Mouse (Mus musculus): ENCODE measurements around the gene Mast3.

The Mast3 gene

DNA sequence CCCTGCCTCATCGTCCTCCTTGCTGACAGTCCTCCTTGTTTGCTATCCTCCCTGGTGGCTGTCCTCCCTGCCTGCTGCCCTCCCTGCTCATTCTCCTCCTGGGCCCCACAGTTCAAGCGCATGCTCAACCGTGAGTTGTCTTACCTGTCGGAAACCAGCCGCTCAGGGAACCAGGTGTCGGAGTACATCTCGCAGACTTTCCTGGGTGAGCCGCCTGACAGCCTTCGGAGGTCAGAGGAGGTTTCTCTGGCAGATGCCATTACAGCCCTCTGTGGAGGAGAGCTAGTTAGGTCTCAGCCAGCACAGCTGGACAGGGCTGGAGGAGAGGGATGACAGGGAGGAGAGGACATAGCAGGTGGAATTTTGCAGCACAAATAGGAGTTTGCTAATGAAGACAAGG is 58.2 kb downstream of the Mast3 start:
- no peak for ATAC-seq (ENCODE audit: low TSS enrichment)

DNA sequence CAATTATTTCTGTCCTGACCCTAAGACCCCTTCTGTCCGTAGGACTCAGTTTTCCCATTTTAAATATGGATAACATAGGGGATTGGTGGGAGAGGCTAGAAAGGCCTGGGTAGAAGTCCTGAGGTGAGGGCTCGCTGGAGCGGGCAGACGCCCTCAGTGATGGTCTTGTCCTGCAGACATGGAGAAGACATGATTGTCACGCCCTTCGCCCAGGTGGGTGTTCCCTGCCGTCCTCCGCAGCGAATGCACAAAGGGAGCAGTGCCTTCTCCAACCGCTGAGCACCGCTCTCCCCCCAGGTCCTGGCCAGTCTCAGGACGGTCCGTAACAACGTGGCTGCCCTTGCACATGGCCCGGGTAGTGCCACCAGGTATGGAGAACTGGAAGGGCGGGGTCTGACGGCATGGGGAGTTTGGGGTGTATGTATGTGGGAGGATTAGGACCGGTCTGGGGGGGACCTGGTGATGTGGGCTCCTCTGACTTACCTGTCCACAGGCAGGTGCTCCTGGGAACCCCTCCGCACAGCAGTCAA is 59.1 kb downstream of the Mast3 start:
- no peak for ATAC-seq (ENCODE audit: low TSS enrichment)

DNA sequence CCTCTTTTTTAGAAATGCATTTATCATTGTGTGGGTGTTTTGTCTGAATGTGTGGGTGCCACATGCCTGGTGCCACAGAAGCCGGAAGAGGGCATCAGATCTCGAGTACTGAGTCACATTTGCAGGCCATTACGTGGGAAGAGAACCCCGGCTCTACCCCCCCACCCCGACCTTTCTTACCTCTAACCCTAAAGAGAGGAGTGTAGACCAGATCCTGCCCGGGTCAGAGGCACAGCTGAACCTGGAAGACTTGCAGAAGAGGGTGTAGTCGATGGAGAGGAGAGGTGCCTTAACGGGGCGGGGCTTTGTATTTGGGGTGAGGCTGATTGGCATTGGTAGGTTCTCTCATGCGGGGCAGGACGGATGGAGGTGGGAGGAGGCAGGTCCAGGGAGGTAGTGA is 60.0 kb downstream of the Mast3 start:
- ATAC-seq (ENCODE audit: low TSS enrichment): no peak

DNA sequence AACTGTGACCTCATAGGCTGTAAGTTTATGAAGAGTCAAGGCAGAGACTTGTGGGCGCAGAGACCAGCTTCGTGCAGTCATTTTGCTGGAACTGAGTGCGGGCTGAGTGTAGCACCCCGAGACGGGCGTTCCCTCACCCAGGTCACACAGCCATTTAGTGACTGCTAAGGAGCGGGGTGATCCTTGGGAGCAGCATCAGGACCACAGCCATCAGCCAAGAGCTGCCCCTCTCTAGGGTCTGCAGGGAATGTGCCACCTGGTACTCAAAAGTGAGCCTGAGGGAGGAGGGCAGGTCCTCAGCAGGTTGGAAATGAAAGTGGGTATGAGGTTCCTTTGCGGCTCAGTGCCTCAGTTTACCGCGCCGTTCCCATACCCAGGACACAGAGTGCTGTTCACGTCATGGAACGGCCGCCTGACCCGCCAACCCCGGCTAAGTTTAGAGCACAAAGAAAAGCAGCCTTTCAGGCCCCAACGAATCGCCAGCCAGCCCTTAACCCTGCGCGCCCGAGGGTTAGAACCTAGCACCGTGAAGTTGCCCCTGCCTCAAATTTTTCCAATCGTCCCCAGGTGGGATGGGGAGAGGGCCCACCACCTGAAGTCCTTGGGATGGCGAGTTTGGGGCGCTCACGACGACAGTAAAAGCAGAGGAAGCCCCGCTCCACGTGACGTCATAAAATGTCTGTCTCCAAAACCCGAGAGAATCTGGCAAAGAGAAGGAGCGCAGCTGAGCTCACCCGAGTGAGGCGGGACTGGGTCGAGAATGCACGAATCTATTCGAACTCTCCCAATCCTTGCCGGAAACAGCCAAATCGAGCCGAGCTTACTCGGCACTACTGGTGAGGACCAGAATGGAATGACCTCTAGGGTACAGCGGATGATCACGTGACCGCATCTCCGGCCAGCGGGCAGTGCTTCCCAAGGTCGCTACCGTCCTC is 60.9 kb downstream of the Mast3 start:
- peak; percentile 47; the same call in 1 of the 2 replicates for ATAC-seq (ENCODE audit: low TSS enrichment)

DNA sequence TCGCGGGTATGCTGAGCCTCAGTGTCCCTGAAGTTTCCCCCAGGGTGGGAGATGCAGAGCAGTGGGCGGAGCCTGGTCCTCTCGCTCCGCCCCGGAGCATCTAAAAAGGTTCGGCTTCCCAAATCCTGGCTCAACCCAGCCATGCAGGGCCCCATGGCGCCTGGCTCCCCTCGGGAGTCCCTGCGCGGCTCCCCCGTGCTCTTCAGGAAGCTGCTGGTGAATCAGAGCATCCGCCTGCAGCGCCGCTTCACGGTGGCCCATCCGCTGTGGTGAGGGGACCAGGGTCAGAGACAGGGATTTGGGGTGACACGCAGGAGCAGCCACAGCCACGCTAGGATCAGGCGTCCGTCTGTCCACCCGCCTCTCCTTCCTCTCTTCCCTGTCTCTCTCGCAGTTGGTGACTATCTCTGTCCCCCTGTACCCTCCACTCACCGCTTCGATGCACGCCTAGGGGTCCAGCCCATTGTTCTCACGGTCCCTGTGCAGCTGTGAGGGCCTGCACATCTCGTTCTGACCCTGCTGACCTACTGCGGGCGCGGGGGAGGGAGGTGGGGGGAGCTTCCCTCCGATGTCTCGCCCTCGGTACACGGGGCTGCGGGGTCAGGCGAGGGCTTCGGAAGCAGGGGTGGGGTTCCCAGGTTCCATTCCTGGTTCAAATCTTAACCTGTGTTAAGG is 61.7 kb downstream of the Mast3 start:
- 0 out of 2 replicates have a peak, but pooled peaks have one; percentile 32 for ATAC-seq (ENCODE audit: low TSS enrichment)

DNA sequence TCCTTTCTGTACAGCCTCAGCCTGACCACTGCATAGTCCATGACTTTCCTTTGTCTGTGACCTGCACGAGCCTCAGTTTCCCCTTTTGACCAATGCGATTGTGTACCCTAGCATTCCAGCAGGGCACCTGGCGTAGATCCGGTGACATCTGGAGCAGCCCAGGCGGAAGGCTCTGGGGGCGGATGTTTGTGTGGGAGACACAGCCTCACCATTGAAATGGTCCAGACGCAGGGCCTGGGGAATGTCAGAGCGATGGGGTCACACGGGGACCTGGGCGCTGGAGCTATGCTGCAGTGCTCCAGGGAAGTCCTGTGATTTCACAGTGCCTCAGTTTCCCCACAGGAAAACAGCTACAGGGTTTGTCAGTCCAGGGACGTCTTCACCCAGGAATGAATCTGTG is 62.7 kb downstream of the Mast3 start:
- no peak for ATAC-seq (ENCODE audit: low TSS enrichment)

DNA sequence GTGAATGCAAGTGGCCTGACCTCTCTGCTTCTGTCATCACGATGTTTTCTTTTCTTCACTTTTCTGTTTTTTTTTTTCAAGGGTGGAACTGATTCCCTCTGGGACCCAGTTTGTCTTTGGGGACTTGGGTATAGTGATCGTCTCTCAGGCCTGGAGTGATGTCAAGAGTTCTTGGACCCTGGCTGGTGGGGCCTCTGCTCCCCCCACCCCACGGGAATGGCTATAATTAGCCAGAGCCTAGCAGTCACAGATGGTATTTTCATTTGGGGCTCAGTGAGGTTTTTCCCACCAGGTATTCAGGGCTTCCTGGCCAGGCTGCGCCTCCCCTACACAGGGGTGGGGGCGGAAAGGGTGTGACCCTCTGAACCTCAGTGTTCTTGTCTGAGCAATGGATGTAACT is 63.2 kb downstream of the Mast3 start:
- no peak for ATAC-seq (ENCODE audit: low TSS enrichment)

DNA sequence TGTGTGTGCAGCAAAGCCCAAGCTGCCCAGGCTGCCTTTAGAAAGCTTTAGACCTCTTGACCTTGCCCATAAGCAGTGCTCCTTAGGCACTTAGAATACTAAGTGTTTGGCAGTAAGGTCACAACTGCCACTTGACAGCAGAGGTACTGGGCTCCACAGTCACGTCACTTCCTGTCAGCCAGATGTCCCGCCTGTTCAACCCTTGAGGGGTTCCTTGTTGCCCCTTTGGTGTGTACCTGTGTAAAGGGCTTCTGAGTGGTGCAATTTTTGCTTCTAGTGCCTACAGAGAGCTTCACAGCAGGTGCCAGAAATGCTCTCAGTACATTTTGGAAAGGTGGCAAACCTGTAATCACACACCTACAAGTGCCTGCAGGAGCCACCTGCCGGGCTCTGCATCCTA is 66.6 kb downstream of the Mast3 start:
- no peak for ATAC-seq (ENCODE audit: low TSS enrichment)

DNA sequence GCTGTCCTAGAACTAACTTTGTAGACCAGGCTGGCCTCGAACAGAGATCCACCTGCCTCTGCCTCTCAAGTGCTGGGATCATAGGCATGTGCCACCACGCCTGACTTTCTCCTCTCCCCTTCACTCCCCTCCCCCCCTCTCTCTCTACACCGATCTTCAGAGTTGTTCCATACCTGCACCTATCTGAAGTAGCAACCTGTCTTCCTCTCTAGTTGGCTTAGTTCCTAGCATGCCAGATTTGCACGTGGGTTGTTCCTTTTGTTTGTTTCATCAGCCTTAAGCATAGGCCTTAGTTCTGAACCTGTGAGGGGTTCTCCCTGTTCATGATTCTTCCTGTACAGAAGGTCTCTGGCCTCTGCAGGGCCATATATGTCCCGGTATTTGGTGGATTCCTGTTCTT is 67.1 kb downstream of the Mast3 start:
- ATAC-seq (ENCODE audit: low TSS enrichment): no peak

DNA sequence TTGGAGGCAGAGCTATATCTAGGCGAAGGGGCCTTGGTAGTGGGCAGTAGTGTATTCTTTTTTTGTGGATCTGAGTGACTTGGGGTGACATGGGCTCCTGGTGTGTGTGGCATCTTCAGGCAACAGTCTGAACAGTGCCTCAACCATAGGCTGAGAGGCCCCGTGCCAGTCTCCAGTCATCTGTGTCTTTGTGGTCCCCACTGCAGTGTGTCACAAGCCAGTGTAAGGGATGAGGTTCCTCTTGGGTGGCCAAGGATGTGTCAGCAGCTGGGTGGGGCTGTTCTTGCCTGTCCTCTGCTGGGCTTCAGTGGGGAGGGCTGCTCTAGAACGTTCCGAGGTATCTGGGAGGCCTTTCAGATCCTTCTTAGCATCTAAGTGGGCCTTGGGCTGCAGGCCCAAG is 73.9 kb downstream of the Mast3 start:
- ATAC-seq (ENCODE audit: low TSS enrichment): no peak

DNA sequence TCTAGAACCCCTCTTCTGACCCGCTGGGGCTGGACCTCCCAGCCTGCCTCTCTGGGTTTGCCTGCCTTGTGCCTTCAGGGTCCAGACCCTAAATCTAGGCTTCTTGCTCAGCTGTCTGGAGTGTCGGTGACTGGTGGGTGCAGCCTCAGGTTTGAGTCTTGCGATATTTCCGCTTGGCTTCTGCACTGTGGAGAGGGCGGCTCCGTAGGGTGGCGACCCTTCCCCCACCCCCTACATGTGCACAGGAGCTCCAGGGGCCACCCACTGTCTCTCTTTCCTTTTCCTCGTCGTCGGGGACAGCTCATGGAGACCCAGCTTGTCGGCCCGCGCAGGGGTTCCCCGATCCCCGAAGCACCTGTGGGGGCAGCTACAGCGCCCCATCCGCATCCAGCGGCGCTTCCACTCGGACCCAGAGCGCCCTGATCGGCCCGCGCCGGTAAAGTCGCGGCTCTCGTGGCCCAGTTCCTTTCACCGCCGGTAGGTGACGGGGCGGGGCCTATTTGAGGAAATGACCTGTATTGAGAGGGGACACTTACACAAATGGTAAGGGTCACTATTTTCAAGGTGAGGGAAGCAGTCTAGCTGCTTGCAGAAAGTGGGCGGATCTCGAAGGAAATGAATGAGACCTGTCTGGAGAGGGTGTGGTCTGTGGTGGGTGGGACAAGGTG is 74.9 kb downstream of the Mast3 start:
- peak; percentile 20; the same call in 1 of the 2 replicates for ATAC-seq (ENCODE audit: low TSS enrichment)
